Mouse (Mus musculus) adrenal gland, adult (tissue): ENCODE results near the gene Cspg5.
A peak's percentile ranks its signal among the peaks of the same experiment; 100 is the strongest.

Experiments
- DNase-seq, 2 experiments: peaks; one replicate each; pipeline ENCODE4 v3.0.0; 2022 to 2023; ENCODE audit warnings: low spot score in 1 of 2; ENCODE audit not compliant: inconsistent age in 2 of 2

Gene Cspg5

GRCm38 (mm10) chr9:110243221-110243833 is at the start of gene Cspg5:
Gene Cspg5 (plus strand): TSS chr9:110243783.
- DNase-seq: no peak

GRCm38 (mm10) chr9:110199870-110200269 is 43.7 kb upstream of the Cspg5 start:
- DNase-seq: no peak

GRCm38 (mm10) chr9:110205526-110206404 is 37.8 kb upstream of the Cspg5 start:
- DNase-seq: no peak

GRCm38 (mm10) chr9:110206437-110206836 is 37.1 kb upstream of the Cspg5 start:
- DNase-seq: no peak

GRCm38 (mm10) chr9:110208265-110208664 is 35.3 kb upstream of the Cspg5 start:
- DNase-seq: no peak

- no peak for DNase-seq
Observed at GRCm38 (mm10) chr9:110208967-110209366, 34.6 kb upstream of the Cspg5 start.

- DNase-seq: no peak
Observed at GRCm38 (mm10) chr9:110224273-110224672, 19.3 kb upstream of the Cspg5 start.

- DNase-seq: no peak
Observed at GRCm38 (mm10) chr9:110226191-110226590, 17.4 kb upstream of the Cspg5 start.

- no peak for DNase-seq
Observed at GRCm38 (mm10) chr9:110228671-110229070, 14.9 kb upstream of the Cspg5 start.

- no peak for DNase-seq
Observed at GRCm38 (mm10) chr9:110229112-110229511, 14.5 kb upstream of the Cspg5 start.

- DNase-seq: no peak
Observed at GRCm38 (mm10) chr9:110229566-110230248, 13.9 kb upstream of the Cspg5 start.

- DNase-seq: no peak
Observed at GRCm38 (mm10) chr9:110230395-110231071, 13.1 kb upstream of the Cspg5 start.

- no peak for DNase-seq
Observed at GRCm38 (mm10) chr9:110234962-110235361, 8.6 kb upstream of the Cspg5 start.

GRCm38 (mm10) chr9:110244567-110244888 is 945 bp downstream of the Cspg5 start:
- no peak for DNase-seq

- peak; percentile 59 to 87 for DNase-seq
Observed at GRCm38 (mm10) chr9:110244889-110245589, 1.5 kb downstream of the Cspg5 start.

GRCm38 (mm10) chr9:110245590-110246320 is 2.2 kb downstream of the Cspg5 start:
- DNase-seq: peak; percentile 70 to 88

GRCm38 (mm10) chr9:110246321-110246640 is 2.7 kb downstream of the Cspg5 start:
- no peak for DNase-seq

GRCm38 (mm10) chr9:110247049-110247448 is 3.5 kb downstream of the Cspg5 start:
- DNase-seq: peak in 1 of 2 experiments; percentile 15

- DNase-seq: no peak
Observed at GRCm38 (mm10) chr9:110248861-110249260, 5.3 kb downstream of the Cspg5 start.
